Mouse (Mus musculus): ENCODE data around the gene Melk. TPM values are rescaled to one million over a fixed set of nuclear protein-coding genes. Genes with fewer than 3 reads are reported as not detected.

The Melk gene
- total RNA-seq, 2 experiments from 2014 or later, result 36.9 to 40.1 TPM

GRCm38 (mm10) chr4:44325453-44325852 is 24.8 kb downstream of the Melk start:
- ATAC-seq (replicated peaks; ENCODE audit: low FRiP score, poor library complexity, severe bottlenecking), result no peak

- ATAC-seq (replicated peaks; ENCODE audit: low FRiP score, poor library complexity, severe bottlenecking), result no peak
These were observed 26.0 kb downstream of the Melk start for GRCm38 (mm10) chr4:44326721-44327120.

GRCm38 (mm10) chr4:44327976-44328375 is 27.3 kb downstream of the Melk start:
- no peak for ATAC-seq (replicated peaks; ENCODE audit: low FRiP score, poor library complexity, severe bottlenecking)

- no peak for ATAC-seq (replicated peaks; ENCODE audit: low FRiP score, poor library complexity, severe bottlenecking)
These were observed 34.3 kb downstream of the Melk start for GRCm38 (mm10) chr4:44335006-44335405.

- no peak for ATAC-seq (replicated peaks; ENCODE audit: low FRiP score, poor library complexity, severe bottlenecking)
These were observed 61.0 kb downstream of the Melk start for GRCm38 (mm10) chr4:44361670-44362069.

- ATAC-seq (replicated peaks; ENCODE audit: low FRiP score, poor library complexity, severe bottlenecking), result no peak
These were observed 62.8 kb downstream of the Melk start for GRCm38 (mm10) chr4:44363434-44364013.

DNA sequence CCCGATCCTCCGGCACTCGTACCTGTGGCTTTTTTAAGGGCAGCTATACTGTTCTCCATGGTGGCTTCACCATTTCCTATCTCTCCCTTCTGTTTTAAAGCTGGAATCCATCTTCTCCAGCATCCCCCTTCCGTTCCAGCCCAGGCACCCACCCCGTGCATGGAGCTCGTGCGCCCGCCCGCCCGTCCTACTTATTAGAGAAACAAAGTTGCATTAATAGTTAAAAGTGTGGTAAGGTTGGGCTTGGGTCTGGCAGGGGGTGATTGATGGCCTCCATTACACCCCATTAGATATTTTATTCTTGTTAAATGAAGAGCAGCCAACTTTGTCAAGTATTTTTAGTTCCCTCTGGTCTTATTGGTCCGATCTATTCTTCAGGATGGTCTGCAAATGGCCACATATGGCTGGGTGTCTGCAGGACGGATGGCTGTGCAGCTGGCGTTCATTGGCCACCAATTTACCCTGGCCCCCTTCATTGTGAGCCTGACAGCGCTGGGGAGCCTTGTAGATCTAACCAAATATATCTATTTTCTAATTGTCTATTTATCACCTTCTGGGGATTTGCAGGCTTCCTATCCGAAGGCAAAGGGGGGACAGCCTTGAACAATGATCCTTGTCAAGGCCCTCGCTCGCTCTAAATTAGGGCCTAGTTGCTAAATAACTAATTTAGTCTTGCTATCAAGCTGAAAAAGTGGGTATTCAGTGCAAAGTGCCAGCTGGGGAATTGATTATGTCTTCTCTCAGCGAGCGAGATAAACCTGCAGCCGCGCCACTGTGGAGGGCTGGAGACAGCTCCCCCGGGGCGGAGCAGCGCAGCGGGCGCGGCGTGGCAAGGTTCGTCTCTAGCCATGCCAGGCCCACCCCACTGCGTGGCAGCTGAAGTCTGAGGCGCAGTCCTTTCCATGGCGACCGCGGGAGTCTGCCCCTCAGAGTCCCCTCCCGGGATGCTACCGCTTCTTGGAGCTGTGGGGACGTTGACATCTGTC is 91.8 kb downstream of the Melk start:
- no peak for ATAC-seq (replicated peaks; ENCODE audit: low FRiP score, poor library complexity, severe bottlenecking)

- no peak for ATAC-seq (replicated peaks; ENCODE audit: low FRiP score, poor library complexity, severe bottlenecking)
These were observed 101.9 kb downstream of the Melk start for GRCm38 (mm10) chr4:44402607-44403006.

GRCm38 (mm10) chr4:44404487-44404886 is 103.8 kb downstream of the Melk start:
- no peak for ATAC-seq (replicated peaks; ENCODE audit: low FRiP score, poor library complexity, severe bottlenecking)

Other genes with a start within 250 kb of the Melk start
- 3.6 and 6.3 TPM in 2 replicates for gene Gne, start 216.7 kb upstream of the Melk start, total RNA-seq (2015; ENCODE audit: low replicate concordance)
- 2.5 and 7.6 TPM in 2 replicates for gene Gne, start 216.7 kb upstream of the Melk start, total RNA-seq (2017; ENCODE audit: low replicate concordance)
- gene Rnf38, start 67.1 kb upstream of the Melk start, total RNA-seq (2015; ENCODE audit: low replicate concordance), result 171 and 226 TPM in 2 replicates
- 87.2 and 102 TPM in 2 replicates for gene Rnf38, start 67.1 kb upstream of the Melk start, total RNA-seq (2017; ENCODE audit: low replicate concordance)